Mouse (Mus musculus) MEL (cell line): Measurements from ENCODE around the gene Ift81.

Source experiments
- CTCF ChIP-seq, 3 experiments: IDR thresholded peaks in 2 of 3; conservative IDR thresholded peaks in 1 of 3; 2 replicates each; pipeline ENCODE4 v1.5.1; 2011 to 2012; ENCODE audit warnings: low read length in 3 of 3, low read depth in 2 of 3, mild to moderate bottlenecking in 2 of 3, improper control_type of control experiment in 1 of 3, inconsistent platforms in 1 of 3, mixed read lengths in 1 of 3, moderate library complexity in 1 of 3; ENCODE audit not compliant: control insufficient read depth in 1 of 3, insufficient read depth in 1 of 3, poor library complexity in 1 of 3, severe bottlenecking in 1 of 3
- E2F4 ChIP-seq: IDR thresholded peaks from 2 replicates; pipeline ENCODE4 v1.6.1; 2011; ENCODE audit warnings: low read depth, low read length, improper control_type of control experiment, borderline replicate concordance
- ELF1 ChIP-seq: IDR thresholded peaks from 2 replicates; pipeline ENCODE4 v1.6.1; 2014; ENCODE audit warnings: low read depth, mild to moderate bottlenecking, inconsistent platforms, low read length, improper control_type of control experiment, moderate library complexity
- GATA1 ChIP-seq: IDR thresholded peaks from 2 replicates; pipeline ENCODE4 v1.6.1; 2011; ENCODE audit warnings: low read depth, low read length, improper control_type of control experiment
- HCFC1 ChIP-seq: IDR thresholded peaks from 2 replicates; pipeline ENCODE4 v1.6.1; 2012; ENCODE audit warnings: low read depth, mild to moderate bottlenecking, inconsistent platforms, low read length, improper control_type of control experiment, moderate library complexity
- MAX ChIP-seq: IDR thresholded peaks from 2 replicates; pipeline ENCODE4 v1.6.1; 2011; ENCODE audit warnings: low read length, improper control_type of control experiment
- POLR2A ChIP-seq, 2 experiments: IDR thresholded peaks; 2 replicates each; pipeline ENCODE4 v1.6.1; 2011 to 2012; ENCODE audit warnings: low read length in 2 of 2, mild to moderate bottlenecking in 2 of 2, control low read depth in 1 of 2, improper control_type of control experiment in 1 of 2, low read depth in 1 of 2, moderate library complexity in 1 of 2; ENCODE audit not compliant: control insufficient read depth in 1 of 2, insufficient read depth in 1 of 2, poor library complexity in 1 of 2
- TAL1 ChIP-seq: IDR thresholded peaks from 2 replicates; pipeline ENCODE4 v1.6.1; 2012; ENCODE audit warnings: mild to moderate bottlenecking, inconsistent platforms, low read length, moderate library complexity, mixed read lengths
- TCF12 ChIP-seq: IDR thresholded peaks from 2 replicates; pipeline ENCODE4 v1.6.1; 2014; ENCODE audit warnings: low read depth, mild to moderate bottlenecking, inconsistent platforms, low read length, improper control_type of control experiment, moderate library complexity
- ZC3H11A ChIP-seq: IDR thresholded peaks from 2 replicates; pipeline ENCODE4 v1.6.1; 2012; ENCODE audit warnings: low read depth, mild to moderate bottlenecking, inconsistent platforms, low read length, improper control_type of control experiment

DNA sequence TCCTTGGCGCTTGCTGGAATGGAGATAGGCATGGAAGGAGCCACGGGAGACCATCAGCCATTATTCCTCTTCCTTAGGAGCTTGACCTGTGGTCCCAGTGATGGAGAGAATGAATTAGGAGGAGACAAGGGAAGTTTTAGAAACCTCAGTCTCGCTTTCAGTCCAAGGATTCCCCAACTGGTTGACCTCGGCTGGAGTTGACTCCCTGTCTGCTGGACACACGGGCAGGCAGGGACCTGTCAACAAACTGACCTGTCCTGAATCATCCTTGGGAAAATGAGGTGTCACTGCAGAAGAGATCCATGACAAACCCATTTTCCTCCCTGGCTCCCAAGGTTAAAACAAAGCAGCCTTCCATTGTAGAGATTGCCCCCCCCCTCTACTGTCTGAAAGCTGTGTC is 97.4 kb downstream of the Ift81 start:
- TF ChIP-seq ELF1 (no peak), HCFC1 (no peak), CTCF (IDR thresholded peaks at IDR 0.05 in 2 of 3, conservative IDR thresholded peaks at IDR 0.05 in 1 of 3; ENCODE audit: control insufficient read depth in 1 of 3, insufficient read depth in 1 of 3, low read depth in 2 of 3, low read length in 3 of 3, poor library complexity in 1 of 3, severe bottlenecking in 1 of 3) (no peak), TAL1 (no peak), ZC3H11A (no peak), GATA1 (no peak), MAX (no peak), TCF12 (no peak), E2F4 (no peak), POLR2A (IDR thresholded peaks at IDR 0.05; ENCODE audit: control insufficient read depth in 1 of 2, insufficient read depth in 1 of 2, low read depth in 1 of 2, low read length in 2 of 2, poor library complexity in 1 of 2) (no peak)
